Mouse (Mus musculus): ENCODE data around the gene Sema6c.
A peak's percentile ranks its signal among the peaks of the same experiment; 100 is the strongest.
"Not testable (repeated sequence)": the region's sequence is repeated elsewhere in the genome, so short reads cannot be mapped to it uniquely, and the experiment has no call there.

Sema6c gene

GRCm38 (mm10) chr3:95186888-95187287 is 26.6 kb downstream of the Sema6c start:
- no peak for DNase-seq

DNA sequence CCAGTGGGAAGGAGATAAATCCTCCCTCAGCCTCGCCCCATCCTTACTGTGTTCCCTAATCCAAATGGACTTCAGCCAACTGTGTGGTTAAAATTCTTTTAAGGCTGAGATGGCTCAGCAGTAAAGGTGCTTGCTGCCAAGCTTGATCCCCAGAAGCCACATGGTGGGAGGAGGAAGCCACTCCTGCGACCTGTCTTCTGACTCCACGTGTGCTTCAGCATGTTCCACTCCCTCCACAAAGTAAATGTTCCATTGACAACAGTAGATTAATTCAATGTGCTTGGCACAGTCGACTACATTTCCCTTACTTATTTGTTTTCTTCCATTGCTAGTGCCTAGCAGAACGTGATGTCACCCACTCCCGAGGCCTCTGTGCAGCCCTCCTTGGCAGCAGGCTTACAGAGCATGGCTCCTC is 34.5 kb downstream of the Sema6c start:
- no peak for DNase-seq

DNA sequence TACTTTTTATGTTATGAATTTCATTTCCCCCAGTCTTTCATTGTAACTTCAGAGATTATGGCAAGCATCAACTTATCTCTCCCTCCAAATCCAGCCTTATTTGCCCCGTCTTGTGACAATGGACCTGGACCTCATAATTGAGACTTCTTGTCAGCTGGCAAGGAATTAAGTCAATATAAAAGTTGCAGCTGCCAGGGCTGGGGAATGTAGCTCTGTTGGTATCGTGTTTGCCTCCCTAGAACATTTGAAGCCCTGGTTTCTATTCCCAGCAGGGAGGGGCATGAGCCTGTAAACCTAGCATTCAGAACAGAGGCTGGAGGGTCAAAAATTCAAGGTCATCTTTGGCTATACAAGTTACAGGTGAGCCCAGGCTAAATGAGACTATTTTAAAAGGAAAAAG is 35.5 kb downstream of the Sema6c start:
- no peak for DNase-seq

GRCm38 (mm10) chr3:95199101-95199500 is 38.8 kb downstream of the Sema6c start:
- DNase-seq: no peak

DNA sequence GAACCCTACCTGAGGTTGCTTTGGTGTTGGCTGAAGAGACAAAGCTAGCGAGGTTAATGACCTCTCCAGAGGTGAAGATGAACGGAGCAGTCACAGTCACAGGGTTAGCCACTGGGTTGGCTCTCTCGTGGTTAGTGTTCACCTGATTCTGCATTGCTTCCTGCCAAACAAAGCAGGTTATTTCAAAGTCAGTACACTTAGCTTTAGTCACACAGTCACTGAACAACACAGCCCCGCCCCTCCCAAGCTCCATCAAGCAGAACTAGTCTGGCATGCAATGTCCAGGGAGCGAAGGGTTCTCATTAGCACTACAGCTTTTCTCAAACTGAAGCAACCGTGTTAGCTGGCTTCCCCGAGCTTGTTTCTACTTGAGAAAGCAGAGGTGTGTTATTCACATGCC is 39.9 kb downstream of the Sema6c start:
- DNase-seq: peak; percentile 93

GRCm38 (mm10) chr3:95200562-95200961 is 40.3 kb downstream of the Sema6c start:
- no peak for DNase-seq

- DNase-seq: no peak
These were observed 43.6 kb downstream of the Sema6c start for GRCm38 (mm10) chr3:95203880-95204279.

GRCm38 (mm10) chr3:95208286-95208685 is 48.0 kb downstream of the Sema6c start:
- no peak for DNase-seq

GRCm38 (mm10) chr3:95210585-95210984 is 50.3 kb downstream of the Sema6c start:
- no peak for DNase-seq

DNA sequence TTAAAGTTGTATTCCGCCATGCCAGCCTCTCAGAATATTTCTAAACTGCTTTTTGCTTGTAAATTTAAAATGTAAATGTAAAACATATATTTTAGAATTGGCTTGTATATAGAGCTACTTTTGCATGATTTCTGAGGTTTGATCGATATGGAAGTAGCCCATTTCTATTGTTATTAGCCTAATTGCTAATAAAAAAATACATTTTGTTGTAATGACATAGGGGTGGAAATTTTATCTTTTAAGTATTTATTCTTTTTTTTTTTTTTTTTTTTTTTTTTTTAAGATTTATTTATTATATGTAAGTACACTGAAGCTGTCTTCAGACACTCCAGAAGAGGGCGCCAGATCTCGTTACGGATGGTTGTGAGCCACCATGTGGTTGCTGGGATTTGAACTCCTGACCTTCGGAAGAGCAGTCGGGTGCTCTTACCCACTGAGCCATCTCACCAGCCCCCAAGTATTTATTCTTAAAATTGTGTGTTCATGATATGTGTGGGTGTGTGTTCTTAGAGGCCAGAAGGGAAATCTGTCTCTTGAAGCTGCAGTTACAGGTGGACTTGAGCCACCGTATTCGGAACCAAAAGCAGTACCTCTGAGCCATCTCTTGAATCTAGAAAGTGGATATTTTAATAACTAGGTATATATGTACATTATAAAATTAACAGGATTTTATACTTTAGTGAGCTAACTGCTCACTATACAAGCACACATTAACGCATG is 52.8 kb downstream of the Sema6c start:
- DNase-seq: not testable (repeated sequence)

GRCm38 (mm10) chr3:95213609-95213975 is 53.3 kb downstream of the Sema6c start:
- no peak for DNase-seq

- no peak for DNase-seq
These were observed 56.5 kb downstream of the Sema6c start for GRCm38 (mm10) chr3:95216655-95217254.

DNA sequence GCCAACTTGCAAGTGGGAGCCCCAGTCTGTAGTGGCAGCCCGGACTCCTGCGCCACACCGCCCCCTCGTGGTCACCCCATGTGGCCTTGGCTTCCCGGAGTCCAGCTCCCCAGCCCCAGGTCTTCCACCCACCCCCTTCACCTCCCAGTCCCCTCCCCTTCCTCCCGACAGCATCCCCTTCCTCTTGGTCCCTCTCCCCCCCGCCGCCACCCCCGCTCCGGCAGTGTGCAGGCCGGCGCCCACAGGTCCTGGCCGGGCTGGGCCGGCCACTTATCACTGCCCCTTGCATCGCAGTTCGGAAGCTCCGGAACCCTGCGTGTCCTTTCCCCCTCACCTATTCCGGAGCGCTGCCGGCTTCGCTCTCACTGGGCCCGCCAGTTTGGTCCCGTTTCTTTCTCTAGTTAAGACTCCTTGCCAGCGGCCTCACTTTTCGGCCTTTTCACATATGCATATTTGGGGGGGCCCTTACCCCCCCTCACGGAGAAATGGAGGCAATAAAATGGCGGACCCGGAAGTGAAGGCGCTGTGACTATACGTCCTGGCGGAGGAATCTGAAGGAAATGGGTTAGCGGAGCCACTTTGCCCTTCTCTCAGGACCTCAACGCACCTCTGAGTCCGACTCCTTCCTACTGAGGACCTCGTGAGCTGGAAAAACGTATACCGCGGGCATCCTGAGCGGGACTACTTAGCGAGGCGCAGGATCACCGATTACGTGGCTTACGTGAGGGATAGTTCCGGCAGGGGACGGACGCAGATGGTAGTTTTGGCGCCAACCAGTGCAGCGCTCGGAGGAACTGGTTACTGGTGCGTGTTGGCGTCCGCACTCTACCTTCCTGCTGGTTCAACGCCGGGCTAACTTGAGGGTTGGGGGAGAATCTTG is 57.2 kb downstream of the Sema6c start, which contains the start of gene Gabpb2:
TSS of gene Gabpb2 (minus strand) at position 662 of the 880 bp plus-strand sequence.
- peak; percentile 100 for DNase-seq

- DNase-seq: peak; percentile 87
These were observed 58.3 kb downstream of the Sema6c start for GRCm38 (mm10) chr3:95218466-95219137.

- DNase-seq: no peak
These were observed 62.8 kb downstream of the Sema6c start for GRCm38 (mm10) chr3:95223041-95223440.
